Mouse (Mus musculus): ENCODE data around the gene Spata5. TPM values are rescaled to one million over a fixed set of nuclear protein-coding genes. Genes with fewer than 3 reads are reported as not detected.

Spata5 gene
- polyA plus RNA-seq, 1 experiment from 2014 or later: 40.6 TPM

DNA sequence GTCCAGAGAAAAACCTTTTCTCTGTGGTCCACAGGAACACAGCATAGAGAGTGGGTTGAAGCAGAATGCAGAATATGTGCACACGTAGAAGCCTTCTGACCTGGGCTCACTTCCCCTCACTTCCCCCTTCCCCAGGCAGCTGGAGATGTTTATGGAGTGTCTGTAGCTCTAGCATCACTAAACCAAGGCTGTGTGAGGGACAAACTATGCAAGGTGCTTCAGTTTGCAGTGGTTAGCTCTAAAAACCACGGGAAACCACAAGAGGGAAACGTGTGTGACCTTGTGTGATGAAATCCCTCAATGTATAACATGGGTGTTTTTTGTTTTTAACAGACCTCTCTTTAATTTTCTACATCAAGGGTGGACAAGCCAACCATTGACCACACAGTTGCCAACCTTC is 183.8 kb downstream of the Spata5 start:
- DNase-seq (ENCODE audit: low spot score): no peak
- no peak overlapping the region for H3K4me2 ChIP-seq (ENCODE audit: low read depth)
- ATAC-seq (ENCODE audit: insufficient read depth, low FRiP score, low TSS enrichment): no peak
- H3K27ac ChIP-seq (ENCODE audit: low read depth, low read length): no peak overlapping the region
- no peak overlapping the region for H3K4me3 ChIP-seq (ENCODE audit: low read depth, low read length)
- no peaks in the 10 kb centered on the region for H3K4me1 ChIP-seq (ENCODE audit: control insufficient read depth, insufficient read depth, low read length)
- no peaks in the 10 kb centered on the region for H3K36me3 ChIP-seq (ENCODE audit: control insufficient read depth, insufficient read depth, low read length)
- no peak overlapping the region for H3K9ac ChIP-seq (ENCODE audit: low read length)
- H3K9me3 ChIP-seq (ENCODE audit: control insufficient read depth, low read length): no peaks in the 10 kb centered on the region
- 77% methylated on average over 3 of the region's 3 CpGs for WGBS
- H3K27me3 ChIP-seq (ENCODE audit: control insufficient read depth, insufficient read depth, low read length): no peaks in the 10 kb centered on the region

DNA sequence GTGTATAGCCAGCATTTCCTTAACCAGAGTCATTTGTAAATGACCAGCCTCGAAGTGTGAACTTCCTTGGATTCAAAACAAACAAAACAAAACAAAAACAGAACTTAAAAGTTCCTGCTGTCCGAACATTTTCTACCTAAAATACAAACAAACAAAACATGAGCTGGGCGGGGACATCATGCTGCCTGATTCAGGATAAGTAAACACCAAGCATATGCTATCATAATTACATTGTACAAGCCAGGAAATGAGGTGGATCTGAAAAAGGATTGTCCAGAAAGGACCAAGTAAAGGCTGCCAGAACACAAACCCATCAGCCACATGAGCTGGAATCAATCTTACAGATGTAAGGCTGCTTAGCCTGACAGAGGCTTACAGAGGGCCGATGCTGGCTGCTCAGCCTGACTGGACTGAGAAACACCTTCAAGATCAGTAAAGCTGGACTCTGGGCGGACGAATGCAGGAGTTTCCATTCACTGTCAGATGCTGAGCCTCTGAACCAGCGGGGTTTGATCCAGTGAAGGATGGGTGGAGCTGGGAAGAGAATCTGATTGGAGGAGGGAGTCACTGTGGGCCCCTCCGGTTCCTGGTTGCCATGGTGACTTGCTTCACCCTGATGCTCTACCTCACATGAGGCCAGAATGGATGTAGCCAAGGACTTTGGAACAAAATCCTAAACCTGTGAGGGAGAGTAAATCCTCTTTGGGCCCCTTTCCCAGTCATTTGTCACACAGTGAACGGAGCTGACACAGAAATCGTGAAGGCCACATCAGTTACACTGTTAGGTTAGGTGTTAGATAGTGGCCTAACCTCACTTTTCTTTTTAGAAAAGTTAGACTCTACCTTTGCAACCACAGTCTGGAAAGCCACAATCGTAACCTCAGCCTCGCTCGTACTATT is 185.5 kb downstream of the Spata5 start:
- no peak for DNase-seq (ENCODE audit: low spot score)
- Histone ChIP-seq H3K27ac (ENCODE audit: low read depth, low read length) (no peak overlapping the region), H3K36me3 (ENCODE audit: control insufficient read depth, insufficient read depth, low read length) (no peaks in the 10 kb centered on the region), H3K27me3 (ENCODE audit: control insufficient read depth, insufficient read depth, low read length) (no peaks in the 10 kb centered on the region), H3K9me3 (ENCODE audit: control insufficient read depth, low read length) (no peaks in the 10 kb centered on the region), H3K4me2 (ENCODE audit: low read depth) (no peak overlapping the region), H3K4me3 (ENCODE audit: low read depth, low read length) (no peak overlapping the region), H3K4me1 (ENCODE audit: control insufficient read depth, insufficient read depth, low read length) (no peaks in the 10 kb centered on the region), H3K9ac (ENCODE audit: low read length) (no peak overlapping the region)
- WGBS: 64% methylated on average over 13 of the region's 13 CpGs
- ATAC-seq (ENCODE audit: insufficient read depth, low FRiP score, low TSS enrichment): no peak

DNA sequence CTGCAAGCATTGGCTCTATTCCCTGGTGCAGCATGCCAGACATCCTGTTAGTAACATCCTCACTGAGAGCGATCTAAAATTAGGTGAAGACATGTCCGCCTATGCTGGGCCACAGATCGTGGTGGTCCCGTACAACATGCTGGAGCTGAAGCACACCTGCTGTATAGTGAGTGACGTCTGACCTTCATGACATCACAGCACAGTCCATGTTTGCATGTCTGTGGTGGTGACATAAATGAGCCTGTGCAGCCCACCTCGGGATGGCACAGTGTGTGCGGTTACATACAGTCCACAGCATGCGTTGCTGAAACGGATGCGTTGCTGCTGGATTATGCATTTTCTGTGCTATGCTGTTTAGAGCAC is 186.2 kb downstream of the Spata5 start:
- Histone ChIP-seq H3K9ac (ENCODE audit: low read length) (no peak overlapping the region), H3K4me3 (ENCODE audit: low read depth, low read length) (no peak overlapping the region), H3K36me3 (ENCODE audit: control insufficient read depth, insufficient read depth, low read length) (no peaks in the 10 kb centered on the region), H3K9me3 (ENCODE audit: control insufficient read depth, low read length) (no peaks in the 10 kb centered on the region), H3K27ac (ENCODE audit: low read depth, low read length) (no peak overlapping the region), H3K4me1 (ENCODE audit: control insufficient read depth, insufficient read depth, low read length) (no peaks in the 10 kb centered on the region), H3K4me2 (ENCODE audit: low read depth) (no peak overlapping the region), H3K27me3 (ENCODE audit: control insufficient read depth, insufficient read depth, low read length) (no peaks in the 10 kb centered on the region)
- WGBS: 94% methylated on average over 10 of the region's 10 CpGs
- DNase-seq (ENCODE audit: low spot score) (no peak), ATAC-seq (ENCODE audit: insufficient read depth, low FRiP score, low TSS enrichment) (no peak)

DNA sequence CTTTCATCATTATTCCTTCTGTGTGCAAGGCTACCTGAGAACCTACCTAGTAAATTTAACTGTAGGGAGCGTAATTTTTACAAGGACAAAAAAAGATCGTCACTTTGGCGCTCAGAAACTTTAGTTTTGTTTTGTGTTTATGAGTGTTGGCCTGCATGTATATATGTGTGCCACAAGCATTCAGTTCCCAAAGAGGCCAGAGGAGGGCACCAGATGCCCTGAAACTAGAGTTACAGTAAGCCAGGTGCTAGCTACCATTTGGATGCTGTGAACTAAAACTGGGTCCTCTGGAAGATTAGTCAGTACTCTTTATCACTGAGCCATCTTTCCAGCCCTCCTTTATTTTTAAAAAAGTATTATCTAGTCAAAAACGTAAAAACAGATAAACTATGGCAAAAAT is 189.2 kb downstream of the Spata5 start:
- Histone ChIP-seq H3K27me3 (ENCODE audit: control insufficient read depth, insufficient read depth, low read length) (no peaks in the 10 kb centered on the region), H3K36me3 (ENCODE audit: control insufficient read depth, insufficient read depth, low read length) (no peaks in the 10 kb centered on the region), H3K27ac (ENCODE audit: low read depth, low read length) (no peak overlapping the region), H3K9me3 (ENCODE audit: control insufficient read depth, low read length) (no peaks in the 10 kb centered on the region), H3K4me2 (ENCODE audit: low read depth) (no peak overlapping the region), H3K9ac (ENCODE audit: low read length) (no peak overlapping the region), H3K4me3 (ENCODE audit: low read depth, low read length) (no peak overlapping the region), H3K4me1 (ENCODE audit: control insufficient read depth, insufficient read depth, low read length) (no peaks in the 10 kb centered on the region)
- DNase-seq (ENCODE audit: low spot score) (no peak), ATAC-seq (ENCODE audit: insufficient read depth, low FRiP score, low TSS enrichment) (no peak)
- 87% methylated on average over 4 of the region's 4 CpGs for WGBS

DNA sequence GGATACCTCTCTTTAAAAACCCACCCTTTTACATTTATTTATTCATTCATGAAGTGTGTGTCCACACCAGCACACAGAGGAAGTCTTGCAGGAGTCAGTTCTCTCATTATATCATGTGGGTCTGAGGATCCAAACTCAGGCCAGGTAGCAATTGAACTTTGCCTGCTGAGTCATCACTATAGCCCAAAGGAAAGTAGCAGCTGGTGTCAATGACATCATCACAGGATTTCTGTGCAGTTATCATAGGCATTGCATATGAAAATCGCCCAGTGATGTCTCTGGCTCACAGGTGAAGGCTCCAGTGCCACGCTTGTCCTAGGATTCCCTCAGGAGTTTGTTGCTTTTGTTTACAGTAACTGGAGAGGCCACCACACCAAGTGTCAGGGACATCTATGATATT is 191.0 kb downstream of the Spata5 start:
- no peaks in the 10 kb centered on the region for H3K4me1 ChIP-seq (ENCODE audit: control insufficient read depth, insufficient read depth, low read length)
- WGBS: 88% methylated on average over 2 of the region's 2 CpGs
- ATAC-seq (ENCODE audit: insufficient read depth, low FRiP score, low TSS enrichment) (no peak), DNase-seq (ENCODE audit: low spot score) (no peak)
- H3K9ac ChIP-seq (ENCODE audit: low read length): no peak overlapping the region
- no peak overlapping the region for H3K4me2 ChIP-seq (ENCODE audit: low read depth)
- no peak overlapping the region for H3K27ac ChIP-seq (ENCODE audit: low read depth, low read length)
- no peak overlapping the region for H3K4me3 ChIP-seq (ENCODE audit: low read depth, low read length)
- H3K36me3 ChIP-seq (ENCODE audit: control insufficient read depth, insufficient read depth, low read length): no peaks in the 10 kb centered on the region
- H3K27me3 ChIP-seq (ENCODE audit: control insufficient read depth, insufficient read depth, low read length): no peaks in the 10 kb centered on the region
- no peaks in the 10 kb centered on the region for H3K9me3 ChIP-seq (ENCODE audit: control insufficient read depth, low read length)

DNA sequence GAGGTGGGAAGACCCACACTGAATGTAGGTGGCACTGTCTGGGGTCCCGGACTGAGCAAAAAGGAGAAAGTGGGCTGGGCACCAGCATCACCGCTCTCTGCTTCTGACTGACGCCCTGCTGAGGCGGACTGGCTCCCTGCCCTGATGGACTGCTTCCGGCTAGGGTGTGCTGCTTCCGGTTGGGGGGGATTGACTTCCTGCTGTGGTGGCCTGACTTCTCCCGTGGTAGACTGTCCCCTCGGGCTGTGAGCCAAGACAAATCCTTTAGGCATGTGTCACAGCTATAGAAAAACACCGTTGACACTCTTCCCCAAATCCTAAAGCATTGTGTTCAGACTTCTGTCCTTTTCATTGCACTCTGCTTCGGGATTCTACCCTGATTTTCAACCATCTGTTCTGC is 194.0 kb downstream of the Spata5 start:
- Histone ChIP-seq H3K27me3 (ENCODE audit: control insufficient read depth, insufficient read depth, low read length) (no peaks in the 10 kb centered on the region), H3K4me1 (ENCODE audit: control insufficient read depth, insufficient read depth, low read length) (no peaks in the 10 kb centered on the region), H3K4me2 (ENCODE audit: low read depth) (no peak overlapping the region), H3K36me3 (ENCODE audit: control insufficient read depth, insufficient read depth, low read length) (no peaks in the 10 kb centered on the region), H3K9me3 (ENCODE audit: control insufficient read depth, low read length) (no peaks in the 10 kb centered on the region), H3K9ac (ENCODE audit: low read length) (no peak overlapping the region), H3K4me3 (ENCODE audit: low read depth, low read length) (no peak overlapping the region), H3K27ac (ENCODE audit: low read depth, low read length) (no peak overlapping the region)
- 76% methylated on average over 10 of the region's 10 CpGs for WGBS
- ATAC-seq (ENCODE audit: insufficient read depth, low FRiP score, low TSS enrichment) (no peak), DNase-seq (ENCODE audit: low spot score) (no peak)

DNA sequence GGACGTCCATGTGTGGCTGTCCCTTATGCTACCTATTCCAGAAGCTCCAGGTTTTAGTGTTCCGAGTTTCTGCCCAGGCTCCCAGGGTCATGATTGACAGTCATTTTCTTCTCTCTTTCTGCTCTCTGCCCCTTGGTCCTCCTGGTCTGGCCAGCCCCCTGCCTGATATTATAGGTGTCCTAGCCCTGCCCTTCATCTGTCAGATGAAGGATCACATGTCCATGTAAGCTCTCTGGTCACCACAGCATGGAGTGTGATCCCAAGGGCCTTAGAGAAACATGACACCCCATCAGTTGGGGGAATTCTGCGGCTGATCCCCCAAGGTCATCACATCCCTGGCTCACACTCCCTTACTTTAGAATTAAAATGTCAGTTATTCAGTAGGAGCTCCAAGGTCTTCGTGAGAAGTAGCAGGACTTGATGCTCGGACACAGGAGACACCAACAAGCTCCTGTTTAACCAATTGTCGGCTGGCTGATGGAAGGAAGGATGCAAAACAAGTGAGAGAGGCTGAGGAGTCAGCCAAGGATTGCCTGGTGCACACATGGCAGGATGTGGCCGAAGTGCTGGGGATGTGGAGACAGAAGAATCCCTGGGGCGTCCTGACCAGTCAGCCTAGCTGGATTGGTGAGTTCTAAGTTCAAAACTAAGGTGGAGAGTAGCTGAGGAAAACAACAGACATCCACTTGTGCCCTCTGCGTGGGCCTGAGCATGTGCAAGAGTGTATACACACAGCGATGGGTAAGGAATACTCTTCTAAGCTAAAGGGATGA is 195.4 kb downstream of the Spata5 start:
- ATAC-seq (ENCODE audit: insufficient read depth, low FRiP score, low TSS enrichment): no peak
- Histone ChIP-seq H3K27ac (ENCODE audit: low read depth, low read length) (no peak overlapping the region), H3K36me3 (ENCODE audit: control insufficient read depth, insufficient read depth, low read length) (no peaks in the 10 kb centered on the region), H3K9ac (ENCODE audit: low read length) (no peak overlapping the region), H3K9me3 (ENCODE audit: control insufficient read depth, low read length) (no peaks in the 10 kb centered on the region), H3K4me2 (ENCODE audit: low read depth) (no peak overlapping the region), H3K4me1 (ENCODE audit: control insufficient read depth, insufficient read depth, low read length) (no peaks in the 10 kb centered on the region), H3K27me3 (ENCODE audit: control insufficient read depth, insufficient read depth, low read length) (no peaks in the 10 kb centered on the region), H3K4me3 (ENCODE audit: low read depth, low read length) (no peak overlapping the region)
- 84% methylated on average over 10 of the region's 10 CpGs for WGBS
- DNase-seq (ENCODE audit: low spot score): no peak

DNA sequence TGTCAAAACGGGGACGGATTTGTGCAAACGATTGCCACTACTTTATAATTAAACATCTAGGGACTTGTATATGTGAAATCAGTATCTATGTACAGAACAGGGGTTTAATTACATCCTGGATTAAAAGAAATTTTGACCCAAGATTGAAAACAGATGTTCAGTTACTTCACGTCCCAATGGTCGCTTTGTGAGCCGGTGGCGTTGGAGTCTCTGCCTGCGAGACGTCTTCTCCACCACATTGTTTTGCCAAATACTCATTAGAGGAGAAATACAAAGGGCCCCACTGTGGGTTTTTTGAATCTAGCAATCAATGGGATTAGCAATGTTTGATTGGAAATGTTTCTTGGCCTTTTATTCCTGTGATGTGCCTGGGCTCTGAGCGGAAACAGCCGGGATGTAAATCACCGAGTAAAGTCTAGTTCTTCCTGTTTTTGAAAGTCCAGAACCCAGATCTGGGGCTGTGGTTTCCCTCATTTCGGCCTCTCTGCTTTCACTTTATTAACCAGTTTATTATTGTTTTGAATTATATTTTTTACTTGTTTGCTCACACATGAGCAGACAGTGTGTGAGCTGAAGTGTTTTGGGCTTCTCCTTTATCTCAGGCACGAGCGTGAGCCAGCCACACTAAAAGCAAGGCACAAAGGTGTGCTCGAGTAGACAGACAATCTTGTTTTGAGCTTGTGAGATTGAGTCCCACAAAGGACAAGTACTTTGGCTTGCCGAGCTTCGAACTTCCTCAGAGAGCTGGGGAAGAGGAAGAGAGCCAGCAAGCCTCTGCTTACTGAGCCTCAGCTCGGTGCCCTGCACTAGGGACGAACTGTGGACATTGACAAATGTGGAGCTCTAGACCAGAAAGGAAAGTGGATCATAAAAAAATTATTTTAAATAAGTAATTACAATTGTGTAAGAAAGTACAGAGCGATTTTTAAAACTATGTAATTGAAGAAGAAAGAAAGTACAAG is 197.2 kb downstream of the Spata5 start:
- H3K4me2 ChIP-seq (ENCODE audit: low read depth): no peak overlapping the region
- WGBS: 80% methylated on average over 21 of the region's 21 CpGs
- H3K9ac ChIP-seq (ENCODE audit: low read length): no peak overlapping the region
- no peak for DNase-seq (ENCODE audit: low spot score)
- no peak overlapping the region for H3K4me3 ChIP-seq (ENCODE audit: low read depth, low read length)
- H3K9me3 ChIP-seq (ENCODE audit: control insufficient read depth, low read length): no peaks in the 10 kb centered on the region
- no peaks in the 10 kb centered on the region for H3K27me3 ChIP-seq (ENCODE audit: control insufficient read depth, insufficient read depth, low read length)
- H3K36me3 ChIP-seq (ENCODE audit: control insufficient read depth, insufficient read depth, low read length): no peaks in the 10 kb centered on the region
- no peak overlapping the region for H3K27ac ChIP-seq (ENCODE audit: low read depth, low read length)
- H3K4me1 ChIP-seq (ENCODE audit: control insufficient read depth, insufficient read depth, low read length): no peaks in the 10 kb centered on the region
- no peak for ATAC-seq (ENCODE audit: insufficient read depth, low FRiP score, low TSS enrichment)
